Comparison of ENCODE assay signal across 15 mouse cellular contexts in genomic region chr16:29800457-29800856, GRCm38 (mm10).
DNase-seq lines count a peak whose midpoint lies in the region; ATAC-seq lines count a peak whose summit lies in the region.
"Had no signal": no experiment of that assay in that cellular context is flagged by ENCODE, and none has a peak within 500 bp of the region (broad histone marks: within the 10 kb centered on the region; RNA-seq: fewer than 3 reads in every experiment).

No protein-coding gene starts in this region.

- no peak for DNase-seq in limb, embryonic 10.5 days (ENCODE audit: low spot score)
- DNase-seq in induced T-regulatory cell, adult 2 months (ENCODE audit: low read depth): peak; percentile 43
- no peak for DNase-seq in right cerebral cortex, adult 2 months (ENCODE audit: low spot score in 2 of 2)
- no peak for DNase-seq in embryo, embryonic 10.5 days (ENCODE audit: low spot score)
- DNase-seq: gastrocnemius, postnatal 10 days; heart, postnatal 36 days; kidney, adult 11 months; thymus, postnatal 36 days had no signal

- no peaks in the 10 kb centered on the region for H3K9me3 ChIP-seq in limb, embryonic 12.5 days
- H3K9me3 ChIP-seq in limb, embryonic 10.5 days (replicated peaks): no peaks in the 10 kb centered on the region
- no peaks in the 10 kb centered on the region for H3K9me3 ChIP-seq in stomach, embryonic 16.5 days (replicated peaks; ENCODE audit: control insufficient read depth, low read length)
- H3K9me3 ChIP-seq: neural tube, embryonic 13.5 days had no signal

- no peak overlapping the region for H3K4me3 ChIP-seq in limb, embryonic 12.5 days (replicated peaks)
- H3K4me3 ChIP-seq in limb, embryonic 10.5 days: no peak overlapping the region
- no peak overlapping the region for H3K4me3 ChIP-seq in stomach, embryonic 16.5 days (replicated peaks; ENCODE audit: low read length)
- H3K4me3 ChIP-seq: neural tube, embryonic 13.5 days had no signal

- H3K9ac ChIP-seq in limb, embryonic 12.5 days (replicated peaks): no peak overlapping the region
- H3K9ac ChIP-seq in stomach, embryonic 16.5 days (ENCODE audit: low read length): no peak overlapping the region
- H3K9ac ChIP-seq: neural tube, embryonic 13.5 days had no signal

- H3K4me1 ChIP-seq in limb, embryonic 12.5 days (replicated peaks): peaks cover 17% of the 10 kb centered on the region
- peaks cover 32% of the 10 kb centered on the region for H3K4me1 ChIP-seq in limb, embryonic 10.5 days
- H3K4me1 ChIP-seq in stomach, embryonic 16.5 days (ENCODE audit: control insufficient read depth, insufficient read depth, low read length): peaks cover 14% of the 10 kb centered on the region

- peak; percentile 47 for ATAC-seq in limb, embryonic 12.5 days (ENCODE audit: insufficient number of reproducible peaks, insufficient read depth, low FRiP score, low TSS enrichment, low read depth)
- ATAC-seq in CD4-positive, CD25-positive, alpha-beta regulatory T cell, adult 4 months: peak; percentile 98
- peak; percentile 45 for ATAC-seq in stomach, embryonic 16.5 days (ENCODE audit: insufficient read depth, low FRiP score)
- ATAC-seq: forebrain, embryonic 16.5 days; midbrain, embryonic 16.5 days had no signal

- H3K27me3 ChIP-seq in limb, embryonic 12.5 days: no peaks in the 10 kb centered on the region
- H3K27me3 ChIP-seq in limb, embryonic 10.5 days (ENCODE audit: low read depth, poor library complexity, severe bottlenecking): peaks cover 26% of the 10 kb centered on the region
- no peaks in the 10 kb centered on the region for H3K27me3 ChIP-seq in stomach, embryonic 16.5 days (ENCODE audit: control insufficient read depth, insufficient read depth, low read length)

- H3K4me2 ChIP-seq in limb, embryonic 12.5 days: no peak overlapping the region
- no peak overlapping the region for H3K4me2 ChIP-seq in stomach, embryonic 16.5 days (ENCODE audit: low read depth, low read length)
- H3K4me2 ChIP-seq: heart, embryonic 11.5 days; neural tube, embryonic 13.5 days had no signal

- WGBS in limb, embryonic 12.5 days: 12% methylated on average over 2 of the region's 2 CpGs
- 7% methylated on average over 2 of the region's 2 CpGs for WGBS in limb, embryonic 10.5 days
- WGBS in stomach, embryonic 16.5 days: 20% methylated on average over 2 of the region's 2 CpGs

- H3K36me3 ChIP-seq in limb, embryonic 12.5 days: no peaks in the 10 kb centered on the region
- no peaks in the 10 kb centered on the region for H3K36me3 ChIP-seq in limb, embryonic 10.5 days
- no peaks in the 10 kb centered on the region for H3K36me3 ChIP-seq in stomach, embryonic 16.5 days (ENCODE audit: control insufficient read depth, insufficient read depth, low read length)
- H3K36me3 ChIP-seq: neural tube, embryonic 13.5 days had no signal

- H3K27ac ChIP-seq in limb, embryonic 12.5 days: no peak overlapping the region
- H3K27ac ChIP-seq in limb, embryonic 10.5 days: no peak overlapping the region
- peak overlapping the region; percentile 31 for H3K27ac ChIP-seq in stomach, embryonic 16.5 days (ENCODE audit: low read length)
- H3K27ac ChIP-seq: neural tube, embryonic 13.5 days had no signal

Comparison
In these comparisons a context has a peak if more than half of its experiments do, and no peak if none do; other contexts are left out.
1. ATAC-seq: peak in every context shown above with its lines; median percentile 98 in CD4-positive, CD25-positive, alpha-beta regulatory T cell, adult 4 months; 47 in limb, embryonic 12.5 days; 45 in stomach, embryonic 16.5 days.